Mouse (Mus musculus): Measurements from ENCODE around the gene Rflna.

DNA sequence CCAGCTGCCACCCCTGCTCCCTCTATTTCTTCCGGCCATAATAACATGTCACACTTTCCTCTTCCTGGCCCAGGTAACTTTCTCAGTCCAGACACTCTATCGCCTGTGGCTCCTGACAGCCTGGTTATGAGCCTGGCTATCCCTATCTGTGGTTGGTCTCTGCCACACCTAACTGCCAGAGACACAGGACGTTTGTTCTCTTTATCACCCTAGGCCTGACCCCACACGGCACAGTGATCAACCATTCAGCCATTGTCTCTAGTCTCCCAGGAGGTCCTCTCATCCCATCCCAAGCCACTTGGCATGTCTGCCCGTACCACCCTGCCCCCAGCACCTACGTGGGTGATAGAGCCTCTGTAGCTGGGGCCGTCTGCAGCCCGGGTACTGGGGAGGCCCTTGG, 33.5 kb downstream of the Rflna start:
- TF ChIP-seq POLR2A (IDR thresholded peaks at IDR 0.05; ENCODE audit: borderline replicate concordance, insufficient read depth, low read length) (no peak), CTCF (IDR thresholded peaks at IDR 0.05; ENCODE audit: borderline replicate concordance, insufficient read depth, low read depth, low read length) (no peak)
